Mouse (Mus musculus) left cerebral cortex, adult 18-20 months (tissue): ENCODE results near the gene Slc8b1. TPM values are rescaled to one million over a fixed set of nuclear protein-coding genes. Genes with fewer than 3 reads are reported as not detected.
"Not testable (repeated sequence)": the region's sequence is repeated elsewhere in the genome, so short reads cannot be mapped to it uniquely, and the experiment has no call there.

Experiments used
- DNase-seq, 2 experiments: peaks; one replicate each; pipeline ENCODE4 v3.0.0; 2021 to 2022; ENCODE audit warnings: low spot score in 2 of 2, mixed read lengths in 1 of 2
- total RNA-seq, 2 experiments: library from RNA; stranded (reverse); gene quantifications; 2 replicates each; pipeline ENCODE4 v1.2.3; 2021

Gene Slc8b1
- total RNA-seq, 2 experiments from 2014 or later: 5.8 to 8.1 TPM

GRCm38 (mm10) chr5:120495064-120495702 lies 15.8 kb upstream of the Slc8b1 start:
- DNase-seq: peak in 1 of 2 experiments; percentile 25

GRCm38 (mm10) chr5:120495703-120496226 lies 15.2 kb upstream of the Slc8b1 start:
- DNase-seq: no peak

DNA sequence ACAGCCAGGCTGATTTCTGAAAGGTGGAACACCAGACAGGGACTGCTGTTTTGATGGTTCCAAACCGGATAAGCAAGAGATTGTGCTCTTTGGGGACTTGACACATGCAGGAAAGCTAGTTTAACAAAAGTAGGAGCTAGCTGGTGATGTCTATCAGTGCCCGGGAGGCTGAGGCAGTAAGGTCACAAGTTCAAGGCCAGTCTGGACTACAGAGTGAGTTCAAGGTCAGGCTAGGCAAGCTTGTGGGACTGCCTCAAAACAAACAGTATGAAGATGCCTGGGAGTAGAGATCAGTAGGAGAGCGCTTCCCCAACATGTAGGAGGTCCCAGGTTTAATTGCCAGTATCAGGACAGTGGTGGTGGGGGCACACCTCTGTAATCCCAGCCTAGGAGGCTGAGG lies 13.9 kb upstream of the Slc8b1 start:
- no peak for DNase-seq

DNA sequence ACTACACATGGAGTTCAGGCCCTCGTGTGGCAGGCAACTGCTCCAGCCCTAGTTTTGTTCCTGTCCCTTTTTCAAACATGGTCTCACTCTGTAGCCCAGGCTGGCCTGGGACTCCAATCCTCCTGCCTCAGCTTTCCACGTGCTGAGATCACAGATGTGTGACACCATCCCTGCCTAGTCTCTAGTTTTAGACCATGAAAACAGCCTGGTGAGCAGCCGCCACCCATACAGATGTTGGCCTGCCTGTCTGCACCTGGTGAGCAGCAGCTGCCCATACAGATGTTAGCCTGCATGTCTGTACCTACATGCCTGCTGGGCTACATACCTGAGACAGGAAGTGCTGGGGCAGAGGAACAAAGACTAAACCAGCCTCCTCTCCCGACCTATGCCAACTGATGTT lies 11.8 kb upstream of the Slc8b1 start:
- no peak for DNase-seq

DNA sequence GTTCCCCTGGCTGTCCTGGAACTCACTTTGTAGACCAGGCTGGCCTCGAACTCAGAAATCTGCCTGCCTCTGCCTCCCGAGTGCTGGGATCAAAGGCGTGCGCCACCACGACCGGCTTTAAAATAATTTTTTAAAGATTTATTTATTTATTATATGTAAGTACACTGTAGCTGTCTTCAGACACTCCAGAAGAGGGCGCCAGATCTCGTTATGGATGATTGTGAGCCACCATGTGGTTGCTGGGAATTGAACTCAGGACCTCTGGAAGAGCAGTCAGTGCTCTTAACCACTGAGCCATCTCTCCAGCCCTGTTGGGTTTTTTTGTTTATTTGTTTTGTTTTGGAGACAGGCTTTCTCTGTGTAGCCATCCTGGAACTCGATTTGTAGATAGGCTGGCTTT lies 10.4 kb upstream of the Slc8b1 start:
- not testable (repeated sequence) for DNase-seq

- peak; percentile 31 to 40 for DNase-seq
Observed at GRCm38 (mm10) chr5:120502147-120502621, 8.8 kb upstream of the Slc8b1 start.

GRCm38 (mm10) chr5:120502675-120503143 lies 8.3 kb upstream of the Slc8b1 start:
- peak in 1 of 2 experiments; percentile 26 for DNase-seq

DNA sequence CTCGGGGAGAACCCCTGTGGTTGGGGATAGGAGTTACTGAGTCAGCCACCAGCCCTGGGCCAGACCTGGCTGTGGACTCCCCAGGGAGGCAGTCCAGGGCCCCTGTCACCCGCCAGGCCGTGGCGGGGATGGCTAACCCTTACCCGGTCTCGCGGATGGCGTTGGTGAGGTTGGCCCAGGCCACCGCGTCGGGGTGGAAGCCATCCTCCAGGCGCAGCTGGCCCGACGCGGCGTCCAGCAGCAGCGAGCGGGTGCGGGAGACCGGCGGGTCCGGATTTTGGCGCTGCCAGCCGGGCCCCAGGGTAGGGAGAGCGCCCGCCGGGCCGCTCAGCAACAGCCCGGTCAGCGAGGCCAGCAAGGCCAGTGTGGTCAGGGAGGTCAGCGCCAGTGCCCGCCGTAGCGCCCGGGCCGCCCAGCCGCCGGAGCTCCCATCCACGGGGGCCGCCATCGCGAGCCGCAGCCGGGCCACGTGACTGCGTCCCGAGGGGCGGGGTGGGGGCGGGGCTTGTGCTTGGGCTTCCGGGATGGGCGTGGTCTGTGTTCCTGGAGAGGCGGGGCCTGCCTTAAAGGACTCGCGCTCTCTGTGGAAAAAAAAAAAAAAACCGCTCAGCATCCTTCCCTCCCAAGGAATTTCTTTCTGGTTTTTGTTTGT lies 7.7 kb upstream of the Slc8b1 start, which contains the start of gene Plbd2:
Gene Plbd2, minus strand, starts transcription at position 482 of the 652 bp plus-strand sequence.
- peak; percentile 77 to 82 for DNase-seq

GRCm38 (mm10) chr5:120505368-120505767 lies 5.6 kb upstream of the Slc8b1 start:
- DNase-seq: peak; percentile 74 to 77

DNA sequence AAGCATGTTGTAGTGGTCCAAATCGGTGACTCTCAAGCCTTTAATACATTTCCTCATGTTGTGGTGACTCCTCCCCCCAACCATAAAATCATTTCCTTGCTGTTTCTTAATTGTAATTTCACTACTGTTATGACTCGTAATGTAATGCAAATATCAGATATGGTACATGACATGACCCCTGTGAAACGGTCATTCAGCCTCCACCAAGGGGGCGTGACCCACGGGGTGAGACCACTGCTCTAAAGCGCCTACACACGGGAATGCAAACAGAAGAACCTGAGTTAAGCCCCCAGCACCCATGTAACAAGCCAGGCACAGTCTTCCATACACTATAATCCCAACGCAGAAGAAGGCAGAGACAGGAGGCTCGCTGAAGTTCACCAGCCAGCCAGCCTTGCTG lies 5.2 kb upstream of the Slc8b1 start:
- DNase-seq: no peak

GRCm38 (mm10) chr5:120506490-120506889 lies 4.5 kb upstream of the Slc8b1 start:
- DNase-seq: no peak

- no peak for DNase-seq
Observed at GRCm38 (mm10) chr5:120507311-120507710, 3.7 kb upstream of the Slc8b1 start.

GRCm38 (mm10) chr5:120511643-120512220 lies 764 bp downstream of the Slc8b1 start:
- no peak for DNase-seq

- no peak for DNase-seq
Observed at GRCm38 (mm10) chr5:120512911-120513555, 2.1 kb downstream of the Slc8b1 start.

- no peak for DNase-seq
Observed at GRCm38 (mm10) chr5:120514031-120514677, 3.2 kb downstream of the Slc8b1 start.

DNA sequence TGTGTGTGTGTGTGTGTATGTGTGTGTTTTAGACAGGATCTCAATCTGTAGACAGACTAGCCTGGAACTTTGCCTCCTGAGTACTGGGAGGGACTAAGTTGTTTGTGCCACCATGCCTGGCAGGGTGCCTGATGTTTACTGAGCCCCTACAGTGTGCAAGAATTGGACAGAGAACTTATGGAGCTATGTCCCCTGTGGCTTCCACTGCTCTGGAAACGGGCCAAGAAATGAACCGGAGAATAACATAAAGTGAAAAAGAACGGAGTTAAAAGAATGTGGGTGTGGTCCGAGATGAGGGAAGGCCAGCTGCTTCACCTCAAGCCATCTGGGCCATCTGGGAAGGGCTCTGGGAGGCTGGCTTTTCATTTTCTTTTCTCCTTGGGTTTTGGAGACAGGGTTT lies 3.8 kb downstream of the Slc8b1 start:
- DNase-seq: no peak

GRCm38 (mm10) chr5:120515451-120515850 lies 4.5 kb downstream of the Slc8b1 start:
- no peak for DNase-seq

DNA sequence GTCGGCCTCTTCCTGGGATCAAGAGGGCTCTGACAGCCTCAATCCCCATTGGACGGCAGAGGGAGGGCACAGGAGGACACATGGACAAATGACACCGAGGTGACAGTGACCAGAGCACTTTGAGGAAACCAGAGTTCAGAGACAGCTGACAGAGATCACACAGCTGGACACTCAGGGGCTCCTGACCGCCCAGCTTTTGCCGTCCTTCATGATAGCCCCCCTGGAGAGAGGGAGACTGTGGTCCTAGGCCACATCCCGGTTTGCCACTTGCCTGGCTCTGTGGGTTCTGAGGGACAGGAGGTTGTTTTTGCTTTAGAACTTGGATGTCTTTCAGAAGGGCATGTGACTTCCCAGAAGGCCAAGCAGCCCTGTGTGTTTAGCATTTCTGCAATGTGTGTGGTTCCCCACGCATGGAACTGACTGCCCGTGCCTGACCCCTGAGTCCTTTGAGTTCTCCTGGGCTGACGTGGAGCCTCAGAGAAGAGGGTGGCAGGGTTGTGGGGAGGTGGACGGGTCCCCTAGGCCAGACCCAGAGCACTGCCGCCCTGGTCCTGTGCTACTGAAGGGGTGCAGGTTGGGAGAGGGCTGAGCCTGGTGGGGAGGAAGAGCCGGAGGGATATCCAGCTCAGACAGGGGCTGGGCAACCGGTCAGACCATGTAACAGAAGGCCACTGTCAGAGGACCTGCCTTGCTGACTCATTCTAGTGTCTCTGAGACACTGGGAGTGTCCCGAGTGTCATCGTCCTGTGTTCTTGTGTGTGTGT lies 5.4 kb downstream of the Slc8b1 start:
- no peak for DNase-seq

- no peak for DNase-seq
Observed at GRCm38 (mm10) chr5:120517552-120517951, 6.6 kb downstream of the Slc8b1 start.

GRCm38 (mm10) chr5:120522649-120523048 lies 11.7 kb downstream of the Slc8b1 start:
- no peak for DNase-seq
